Mouse (Mus musculus): ENCODE data around the gene Mrpl34.

GRCm38 (mm10) chr8:71460716-71461115 is 4.0 kb upstream of the Mrpl34 start:
- TF ChIP-seq ZC3H11A (IDR thresholded peaks at IDR 0.05; ENCODE audit: borderline replicate concordance, low read depth, low read length), result no peak
- no peak for TF ChIP-seq ZNF384 (IDR thresholded peaks at IDR 0.05; ENCODE audit: low read depth, low read length)

Measured in ES-E14 (cell line).